Mouse (Mus musculus) myocyte (in vitro differentiated cells): Measurements from ENCODE around the gene Usp48.

Source experiments
- CEBPB ChIP-seq: IDR thresholded peaks from 2 replicates; pipeline ENCODE4 v1.6.1; 2011; ENCODE audit warnings: mild to moderate bottlenecking, moderate library complexity; ENCODE audit not compliant: poor library complexity, insufficient read depth, severe bottlenecking
- E2F4 ChIP-seq: IDR thresholded peaks from one replicate; pipeline ENCODE4 v1.6.1; 2011; ENCODE audit warnings: mild to moderate bottlenecking, control low read depth, moderate library complexity; ENCODE audit not compliant: insufficient read depth
- MYOD1 ChIP-seq, 3 experiments: IDR thresholded peaks; one replicate each; pipeline ENCODE4 v1.6.1; 2011; ENCODE audit warnings: control low read depth in 2 of 3, low read depth in 2 of 3, mild to moderate bottlenecking in 2 of 3, moderate library complexity in 1 of 3; ENCODE audit not compliant: insufficient read length in 2 of 3, control insufficient read depth in 1 of 3
- MYOG ChIP-seq, 3 experiments: IDR thresholded peaks; one replicate each; pipeline ENCODE4 v1.6.1; 2011; ENCODE audit warnings: control low read depth in 2 of 3, low read depth in 2 of 3, mild to moderate bottlenecking in 2 of 3; ENCODE audit not compliant: insufficient read length in 2 of 3, control insufficient read depth in 1 of 3, insufficient read depth in 1 of 3
- POLR2A ChIP-seq: IDR thresholded peaks from one replicate; pipeline ENCODE4 v1.6.1; 2011; ENCODE audit warnings: low read depth, mild to moderate bottlenecking, control low read depth, moderate library complexity; ENCODE audit not compliant: insufficient read length
- POLR2AphosphoS2 ChIP-seq: IDR thresholded peaks from one replicate; pipeline ENCODE4 v1.6.1; 2011; ENCODE audit warnings: low read depth, control low read depth; ENCODE audit not compliant: insufficient read length
- TCF12 ChIP-seq: IDR thresholded peaks from one replicate; pipeline ENCODE4 v1.6.1; 2011; ENCODE audit warnings: mild to moderate bottlenecking, control low read depth; ENCODE audit not compliant: poor library complexity, insufficient read depth, severe bottlenecking

GRCm38 (mm10) chr4:137580299-137580698 lies 13.3 kb upstream of the Usp48 start:
- TF ChIP-seq CEBPB (no peak), POLR2AphosphoS2 (no peak), POLR2A (no peak), MYOD1 (IDR thresholded peaks at IDR 0.05; ENCODE audit: control insufficient read depth in 1 of 3, insufficient read length in 2 of 3, low read depth in 2 of 3) (no peak), MYOG (IDR thresholded peaks at IDR 0.05; ENCODE audit: control insufficient read depth in 1 of 3, insufficient read depth in 1 of 3, insufficient read length in 2 of 3, low read depth in 2 of 3) (no peak), E2F4 (no peak), TCF12 (no peak)
